8 mouse cellular contexts compared by ENCODE assay signal in genomic region chr2:121170980-121171742, GRCm38 (mm10). TPM values are rescaled to one million over a fixed set of nuclear protein-coding genes. Genes with fewer than 3 reads are reported as not detected.
DNase-seq lines count a peak whose midpoint lies in the region; ATAC-seq and TF ChIP-seq lines count a peak whose summit lies in the region.

Gene Zscan29, minus strand, starts transcription at chr2:121171125.

- no peak; the same call in 1 of the 2 replicates for TF ChIP-seq POLR2A in limb, embryonic 14.5 days (IDR thresholded peaks at IDR 0.05; ENCODE audit: borderline replicate concordance, extremely low read depth, insufficient read depth, insufficient read length)

- 1% methylated on average over 64 of the region's 66 CpGs for WGBS in embryonic facial prominence, embryonic 13.5 days
- WGBS in limb, embryonic 14.5 days: under 1% methylated on average over 61 of the region's 66 CpGs
- WGBS in midbrain, postnatal 0 days: under 1% methylated on average over 62 of the region's 66 CpGs

- TF ChIP-seq CTCF in midbrain, postnatal 0 days (IDR thresholded peaks at IDR 0.05): peak; percentile 32

- peak; percentile 88 for ATAC-seq in embryonic facial prominence, embryonic 13.5 days (ENCODE audit: insufficient number of reproducible peaks, insufficient read depth, low FRiP score, low TSS enrichment, low read depth)
- peak; percentile 96 for ATAC-seq in limb, embryonic 14.5 days (ENCODE audit: low FRiP score, low read depth)
- ATAC-seq in midbrain, postnatal 0 days (ENCODE audit: low FRiP score): peak; percentile 94

- peaks cover 28% of the 10 kb centered on the region for H3K4me1 ChIP-seq in embryonic facial prominence, embryonic 13.5 days
- peaks cover 16% of the 10 kb centered on the region for H3K4me1 ChIP-seq in limb, embryonic 14.5 days (ENCODE audit: control insufficient read depth, insufficient read depth, low read length)
- H3K4me1 ChIP-seq in midbrain, postnatal 0 days (ENCODE audit: insufficient read depth, low read length): peaks cover 13% of the 10 kb centered on the region

- H3K27ac ChIP-seq in embryonic facial prominence, embryonic 13.5 days: peak within 1 kb of the TSS; percentile 92
- peak within 1 kb of the TSS; percentile 83 for H3K27ac ChIP-seq in limb, embryonic 14.5 days (replicated peaks; ENCODE audit: low read depth, low read length)
- H3K27ac ChIP-seq in midbrain, postnatal 0 days (ENCODE audit: low read depth, low read length): peak within 1 kb of the TSS; percentile 71

- peak; percentile 93 for DNase-seq in 3134 (ENCODE audit: extremely low read depth, insufficient read length, low spot score)
- DNase-seq in adrenal gland, postnatal 36 days: peak; percentile 94 to 96
- DNase-seq in heart, adult 8-10 months (ENCODE audit: low spot score): peak; percentile 89
- peak; percentile 87 for DNase-seq in kidney, adult 9 months
- DNase-seq in limb, embryonic 14.5 days (ENCODE audit: low spot score): peak; percentile 88
- peak; percentile 93 for DNase-seq in midbrain, postnatal 0 days (ENCODE audit: low spot score)
- peak; percentile 85 for DNase-seq in spleen, postnatal 14 days (ENCODE audit: low spot score in 2 of 2)

- H3K9me3 ChIP-seq in embryonic facial prominence, embryonic 13.5 days: no peaks in the 10 kb centered on the region
- no peaks in the 10 kb centered on the region for H3K9me3 ChIP-seq in limb, embryonic 14.5 days (ENCODE audit: control insufficient read depth, low read length)
- H3K9me3 ChIP-seq in midbrain, postnatal 0 days (ENCODE audit: low read length): no peaks in the 10 kb centered on the region

- H3K9ac ChIP-seq in embryonic facial prominence, embryonic 13.5 days: peak within 1 kb of the TSS; percentile 88
- H3K9ac ChIP-seq in limb, embryonic 14.5 days (ENCODE audit: low read depth, low read length, severe bottlenecking): peak within 1 kb of the TSS; percentile 81
- H3K9ac ChIP-seq in midbrain, postnatal 0 days (replicated peaks; ENCODE audit: low read length, poor library complexity, severe bottlenecking): peak within 1 kb of the TSS; percentile 75

- H3K27me3 ChIP-seq in embryonic facial prominence, embryonic 13.5 days: no peaks in the 10 kb centered on the region
- no peaks in the 10 kb centered on the region for H3K27me3 ChIP-seq in limb, embryonic 14.5 days (ENCODE audit: control insufficient read depth, insufficient read depth, low read length)
- no peaks in the 10 kb centered on the region for H3K27me3 ChIP-seq in midbrain, postnatal 0 days (ENCODE audit: insufficient read depth, low read length)

- peak within 1 kb of the TSS; percentile 90 for H3K4me3 ChIP-seq in embryonic facial prominence, embryonic 13.5 days
- H3K4me3 ChIP-seq in limb, embryonic 14.5 days (replicated peaks; ENCODE audit: low read length): peak within 1 kb of the TSS; percentile 96
- peak within 1 kb of the TSS; percentile 79 for H3K4me3 ChIP-seq in midbrain, postnatal 0 days (ENCODE audit: low read depth, low read length)

- peak within 1 kb of the TSS; percentile 77 for H3K4me2 ChIP-seq in embryonic facial prominence, embryonic 13.5 days
- peak within 1 kb of the TSS; percentile 81 for H3K4me2 ChIP-seq in limb, embryonic 14.5 days (replicated peaks; ENCODE audit: low read depth, low read length, severe bottlenecking)
- H3K4me2 ChIP-seq in midbrain, postnatal 0 days (ENCODE audit: low read depth, low read length, poor library complexity, severe bottlenecking): peak within 1 kb of the TSS; percentile 87

- peaks cover 39% of the 10 kb centered on the region for H3K36me3 ChIP-seq in embryonic facial prominence, embryonic 13.5 days
- H3K36me3 ChIP-seq in limb, embryonic 14.5 days (ENCODE audit: control insufficient read depth, insufficient read depth, low read length): peaks cover 37% of the 10 kb centered on the region
- H3K36me3 ChIP-seq in midbrain, postnatal 0 days (ENCODE audit: insufficient read depth, low read length): peaks cover 13% of the 10 kb centered on the region; the same call in 1 of the 2 replicates

RNA-seq across cellular contexts. Expression of gene Zscan29, which starts in this region (rescaled TPM):
- total RNA-seq in adrenal gland, postnatal 36 days (2021): 10 to 100 TPM; 15.1 to 18.2 TPM
- 11.1 and 11.9 TPM in 2 replicates for polyA plus RNA-seq in embryonic facial prominence, embryonic 13.5 days (2015; fragmentation: Nextera tagmentation; extraction: Ambion mirVana)
- 1 to 10 TPM; 6.0 to 6.6 (median 6.4) TPM for total RNA-seq in heart, adult 8-10 months (2022)
- polyA plus RNA-seq in limb, embryonic 14.5 days (2012; rRNA removed): 6.8 and 7.2 TPM in 2 replicates
- polyA plus RNA-seq in limb, embryonic 14.5 days (2014; fragmentation: Nextera tagmentation; extraction: Ambion mirVana): 9.2 and 10.2 TPM in 2 replicates
- total RNA-seq in midbrain, postnatal 0 days (2014; rRNA removed): 6.5 and 7.2 TPM in 2 replicates
- 4.5 and 4.8 TPM in 2 replicates for polyA plus RNA-seq in midbrain, postnatal 0 days (2015; fragmentation: Nextera tagmentation; extraction: Ambion mirVana)

Comparison
In these comparisons a context has a peak if more than half of its experiments do, and no peak if none do; other contexts are left out.
1. Peak in every context shown above with its lines: DNase-seq, ATAC-seq, H3K4me3 ChIP-seq and H3K27ac ChIP-seq.